Mouse (Mus musculus) erythroblast, embryonic 14.5 days (primary cell): ENCODE results near the gene Nudc.

Experiments
- GATA1 ChIP-seq: IDR thresholded peaks from 2 replicates; pipeline ENCODE4 v1.6.1; 2012; ENCODE audit warnings: low read length, inconsistent platforms, mixed read lengths
- TAL1 ChIP-seq: IDR thresholded peaks from 3 replicates; pipeline ENCODE4 v1.6.1; 2012; ENCODE audit warnings: low read length, inconsistent platforms, mixed read lengths

GRCm38 (mm10) chr4:133553448-133554330 lies 7.9 kb upstream of the Nudc start:
- no peak for TF ChIP-seq GATA1
- TF ChIP-seq TAL1, result no peak
